Mouse (Mus musculus): ENCODE measurements around the gene Znrf4. TPM values are rescaled to one million over a fixed set of nuclear protein-coding genes. Genes with fewer than 3 reads are reported as not detected.

Znrf4 gene
- polyA plus RNA-seq, 1 experiment from 2014 or later = not detected

- peaks cover 68% of the 10 kb centered on the region for H3K27me3 ChIP-seq (replicated peaks)
- no peaks in the 10 kb centered on the region for H3K9me3 ChIP-seq (replicated peaks)
- no peak for ATAC-seq
- no peaks in the 10 kb centered on the region for H3K36me3 ChIP-seq
- peaks cover 6% of the 10 kb centered on the region; the same call in 1 of the 2 replicates for H3K4me1 ChIP-seq
- no peak overlapping the region for H3K27ac ChIP-seq
- no peak overlapping the region for H3K4me3 ChIP-seq
- no peak overlapping the region for H3K4me2 ChIP-seq
- no peak overlapping the region for H3K9ac ChIP-seq
- WGBS (ENCODE audit: insufficient replicate concordance) = 12% methylated on average over 13 of the region's 13 CpGs
Observed at GRCm38 (mm10) chr17:56515690-56516410, 3.6 kb upstream of the Znrf4 start.

DNA sequence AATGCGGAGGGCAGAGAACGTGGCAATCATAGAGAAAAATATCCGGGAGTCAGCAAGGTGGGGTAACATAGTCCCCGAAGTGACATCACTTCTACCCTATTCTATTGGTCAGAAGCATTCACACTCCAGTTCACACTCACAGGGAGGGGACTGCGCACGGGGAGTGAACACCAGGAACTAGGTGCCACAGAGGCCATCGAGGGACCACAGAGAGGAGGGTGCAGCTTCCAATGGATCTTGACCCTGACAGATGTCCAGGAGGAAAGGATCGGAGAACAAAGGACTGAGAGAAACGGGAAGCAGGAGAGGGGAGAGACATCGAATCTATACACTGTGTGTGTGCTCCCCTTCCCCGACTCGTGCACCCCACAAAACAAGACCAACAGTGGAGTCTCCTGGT lies 2.7 kb upstream of the Znrf4 start:
- Histone ChIP-seq H3K9ac (no peak overlapping the region), H3K4me3 (no peak overlapping the region), H3K36me3 (no peaks in the 10 kb centered on the region), H3K4me2 (no peak overlapping the region), H3K4me1 (peaks cover 11% of the 10 kb centered on the region; the same call in 1 of the 2 replicates), H3K27me3 (replicated peaks) (peaks cover 75% of the 10 kb centered on the region), H3K9me3 (replicated peaks) (no peaks in the 10 kb centered on the region), H3K27ac (no peak overlapping the region)
- ATAC-seq = no peak
- 44% methylated on average over 12 of the region's 12 CpGs for WGBS (ENCODE audit: insufficient replicate concordance)

- Histone ChIP-seq H3K4me2 (no peak overlapping the region), H3K4me3 (no peak overlapping the region), H3K9ac (no peak overlapping the region), H3K36me3 (no peaks in the 10 kb centered on the region), H3K27ac (no peak overlapping the region), H3K4me1 (peaks cover 11% of the 10 kb centered on the region; the same call in 1 of the 2 replicates), H3K9me3 (replicated peaks) (no peaks in the 10 kb centered on the region), H3K27me3 (replicated peaks) (peaks cover 81% of the 10 kb centered on the region)
- no peak for ATAC-seq
Observed at GRCm38 (mm10) chr17:56514330-56514729, 2.1 kb upstream of the Znrf4 start.

GRCm38 (mm10) chr17:56511707-56512090 lies 532 bp downstream of the Znrf4 start:
- peak overlapping the region; percentile 36; the same call in 1 of the 2 replicates for H3K4me2 ChIP-seq
- no peaks in the 10 kb centered on the region for H3K9me3 ChIP-seq (replicated peaks)
- peaks cover 94% of the 10 kb centered on the region for H3K27me3 ChIP-seq (replicated peaks)
- H3K4me3 ChIP-seq = no peak overlapping the region
- no peak for ATAC-seq
- H3K27ac ChIP-seq = no peak overlapping the region
- no peaks in the 10 kb centered on the region for H3K36me3 ChIP-seq
- 20% methylated on average over 29 of the region's 29 CpGs for WGBS (ENCODE audit: insufficient replicate concordance)
- H3K4me1 ChIP-seq = peaks cover 21% of the 10 kb centered on the region
- H3K9ac ChIP-seq = no peak overlapping the region

GRCm38 (mm10) chr17:56510970-56511706 lies 1.1 kb downstream of the Znrf4 start:
- no peak for ATAC-seq
- Histone ChIP-seq H3K9ac (no peak overlapping the region), H3K4me3 (no peak overlapping the region), H3K27ac (no peak overlapping the region), H3K4me1 (peaks cover 22% of the 10 kb centered on the region), H3K27me3 (replicated peaks) (peaks cover 93% of the 10 kb centered on the region), H3K4me2 (peak overlapping the region; percentile 36), H3K9me3 (replicated peaks) (no peaks in the 10 kb centered on the region), H3K36me3 (no peaks in the 10 kb centered on the region)
- 7% methylated on average over 60 of the region's 60 CpGs for WGBS (ENCODE audit: insufficient replicate concordance)

DNA sequence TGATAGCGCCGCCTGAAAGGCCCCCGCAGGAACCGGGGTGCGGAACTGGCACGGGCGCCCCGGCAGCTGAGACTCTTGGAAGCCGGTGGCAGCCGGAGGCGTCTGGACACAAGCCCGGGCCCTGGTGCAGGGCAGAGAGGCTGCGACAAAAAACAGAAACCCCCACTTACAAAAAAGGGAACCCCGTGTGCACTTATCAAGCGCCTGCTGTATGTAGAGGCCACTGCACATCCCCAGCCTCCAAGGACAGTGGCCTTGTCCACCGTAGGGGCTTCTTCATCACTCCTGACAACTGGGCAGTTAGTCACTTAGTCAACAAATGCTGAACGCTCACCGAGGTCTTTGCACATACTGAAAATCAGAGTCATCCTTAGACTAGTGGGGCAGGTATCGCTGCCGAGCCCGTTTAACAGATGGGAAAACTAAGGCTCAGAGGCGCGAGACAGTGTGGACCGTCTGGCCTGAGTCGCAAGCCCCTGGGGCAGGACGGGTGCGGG lies 1.7 kb downstream of the Znrf4 start:
- peaks cover 87% of the 10 kb centered on the region for H3K27me3 ChIP-seq (replicated peaks)

GRCm38 (mm10) chr17:56509707-56510472 lies 2.3 kb downstream of the Znrf4 start:
- Histone ChIP-seq H3K9ac (no peak overlapping the region), H3K36me3 (no peaks in the 10 kb centered on the region), H3K27ac (no peak overlapping the region), H3K27me3 (replicated peaks) (peaks cover 80% of the 10 kb centered on the region), H3K4me2 (peak overlapping the region; percentile 24; the same call in 1 of the 2 replicates), H3K4me3 (no peak overlapping the region), H3K9me3 (replicated peaks) (no peaks in the 10 kb centered on the region), H3K4me1 (peaks cover 22% of the 10 kb centered on the region)
- WGBS (ENCODE audit: insufficient replicate concordance) = 12% methylated on average over 31 of the region's 37 CpGs
- no peak for ATAC-seq

More for the DNA sequence above, 1.7 kb downstream of the Znrf4 start:
- Histone ChIP-seq H3K9me3 (replicated peaks) (no peaks in the 10 kb centered on the region), H3K4me3 (no peak overlapping the region), H3K36me3 (no peaks in the 10 kb centered on the region), H3K27ac (no peak overlapping the region), H3K4me2 (peak overlapping the region; percentile 24; the same call in 1 of the 2 replicates), H3K9ac (no peak overlapping the region), H3K4me1 (peaks cover 22% of the 10 kb centered on the region)
- 22% methylated on average over 27 of the region's 27 CpGs for WGBS (ENCODE audit: insufficient replicate concordance)
- ATAC-seq = no peak

DNA sequence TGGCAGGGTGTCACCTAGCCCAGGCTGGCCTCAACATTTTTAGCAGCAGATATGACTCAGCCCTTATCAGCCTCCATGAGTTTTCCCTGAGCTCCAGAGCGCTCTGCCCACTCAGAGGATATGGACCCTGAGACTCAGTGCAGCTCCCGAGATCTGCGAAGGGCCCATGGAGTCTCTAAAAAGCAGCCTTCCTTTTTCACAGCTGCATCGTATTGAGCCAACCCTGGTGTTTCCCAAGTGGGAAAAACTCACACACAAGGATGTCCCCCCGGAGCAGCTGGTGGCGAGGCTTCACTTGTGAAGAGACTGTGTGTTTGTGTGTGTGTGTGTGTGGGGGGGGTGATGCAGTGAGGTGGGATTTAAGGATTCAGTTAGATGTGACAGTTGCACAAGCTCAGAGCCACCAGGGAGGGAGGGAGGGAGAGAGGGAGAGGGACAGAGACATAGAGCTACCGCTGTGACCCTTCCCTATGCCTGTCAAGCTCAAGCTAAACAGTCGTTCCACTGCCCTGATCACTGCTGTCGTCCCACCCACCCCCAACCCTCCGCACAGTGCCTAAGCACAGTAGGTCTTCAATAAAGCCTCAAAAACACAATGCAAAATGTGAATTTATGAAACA lies 3.1 kb downstream of the Znrf4 start:
- H3K4me3 ChIP-seq = no peak overlapping the region
- no peaks in the 10 kb centered on the region for H3K9me3 ChIP-seq (replicated peaks)
- ATAC-seq = no peak
- H3K36me3 ChIP-seq = no peaks in the 10 kb centered on the region
- H3K9ac ChIP-seq = no peak overlapping the region
- 43% methylated on average over 10 of the region's 10 CpGs for WGBS (ENCODE audit: insufficient replicate concordance)
- H3K4me1 ChIP-seq = peaks cover 22% of the 10 kb centered on the region
- H3K27me3 ChIP-seq (replicated peaks) = peaks cover 73% of the 10 kb centered on the region
- 0 out of 2 replicates have a peak overlapping the region, but pooled peaks have one; percentile 24 for H3K4me2 ChIP-seq
- H3K27ac ChIP-seq = no peak overlapping the region

DNA sequence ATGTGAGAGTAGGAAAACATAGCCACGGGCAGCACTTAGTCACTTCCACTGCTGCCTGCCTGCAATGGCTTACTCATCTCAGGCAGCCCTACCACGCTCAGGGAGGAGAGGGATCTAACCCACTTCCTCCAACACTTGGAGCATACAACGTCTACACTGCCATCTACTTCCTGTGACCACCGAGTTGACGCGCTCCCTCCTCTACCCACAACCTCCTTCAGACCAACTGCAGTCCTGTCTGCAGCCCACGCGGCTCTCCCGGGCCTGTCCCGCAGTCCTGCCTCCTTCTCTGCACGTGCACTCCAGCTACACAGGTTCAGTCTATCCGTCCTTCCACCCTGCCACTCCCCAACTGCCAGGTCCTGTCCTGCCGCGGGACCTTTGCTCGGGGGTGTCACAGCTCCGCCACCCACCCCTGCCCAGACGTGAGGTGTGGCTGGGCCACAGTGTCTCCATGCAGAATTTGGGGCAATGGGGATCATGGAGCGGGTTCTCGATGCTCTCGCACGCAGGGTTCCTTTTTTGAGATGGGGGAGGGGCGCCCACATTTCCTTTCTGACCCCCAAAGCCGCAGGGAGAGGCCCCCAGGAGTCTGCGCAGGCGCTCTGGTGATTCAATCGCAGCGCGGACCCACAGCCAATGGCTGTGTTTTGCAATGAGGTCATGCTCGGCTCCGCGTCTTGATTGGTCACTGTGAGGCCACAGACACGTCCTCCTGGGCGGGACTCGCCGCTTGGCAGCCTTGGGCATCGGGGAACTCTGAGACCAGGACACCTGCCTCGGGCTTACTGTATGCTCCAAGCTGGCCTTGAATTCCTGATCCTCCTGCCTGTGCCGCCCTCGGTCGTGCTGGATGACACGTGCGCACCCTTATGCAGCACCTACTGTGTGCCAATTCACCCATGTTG lies 4.8 kb downstream of the Znrf4 start:
- Histone ChIP-seq H3K36me3 (no peaks in the 10 kb centered on the region), H3K4me3 (peak overlapping the region; percentile 58), H3K27me3 (replicated peaks) (peaks cover 59% of the 10 kb centered on the region), H3K4me2 (peak overlapping the region; percentile 80), H3K9ac (peak overlapping the region; percentile 62), H3K27ac (peak overlapping the region; percentile 63), H3K9me3 (replicated peaks) (no peaks in the 10 kb centered on the region), H3K4me1 (peaks cover 22% of the 10 kb centered on the region)
- ATAC-seq = peak; percentile 89
- WGBS (ENCODE audit: insufficient replicate concordance) = 1% methylated on average over 42 of the region's 42 CpGs

DNA sequence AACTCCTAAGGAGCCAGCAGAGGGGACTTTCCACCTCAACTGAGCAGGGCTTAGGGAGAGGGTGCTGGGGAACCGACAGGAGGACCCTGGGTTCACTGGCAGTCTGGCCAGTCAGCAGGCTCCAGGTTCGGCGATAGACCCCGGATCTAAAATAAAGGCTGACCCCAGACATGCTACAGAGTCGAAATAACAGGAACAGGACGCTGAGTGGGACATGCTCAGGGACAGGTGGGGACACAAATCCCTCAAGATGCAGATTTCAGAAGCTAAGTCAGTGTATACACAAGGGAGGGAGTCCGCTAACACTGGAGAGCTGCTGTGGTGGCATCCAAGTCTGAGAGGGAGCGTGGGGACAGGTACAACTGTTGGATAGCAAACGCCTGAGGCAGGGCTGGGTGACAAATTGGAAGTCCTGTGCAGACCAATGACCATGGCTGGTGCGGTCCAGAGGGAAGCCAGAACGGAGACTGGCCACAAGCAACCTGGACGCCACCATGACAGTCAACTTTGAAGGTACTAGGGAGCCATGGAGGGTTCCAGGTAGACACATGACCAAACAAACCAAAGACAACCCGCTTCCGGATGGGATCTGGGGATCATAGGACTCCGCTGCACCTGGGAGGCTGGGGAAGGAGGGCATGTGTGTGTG lies 5.7 kb downstream of the Znrf4 start:
- no peak; the same call in 1 of the 2 replicates for ATAC-seq
- Histone ChIP-seq H3K4me3 (peak overlapping the region; percentile 58), H3K36me3 (no peaks in the 10 kb centered on the region), H3K27ac (0 out of 2 replicates have a peak overlapping the region, but pooled peaks have one; percentile 63), H3K4me1 (peaks cover 21% of the 10 kb centered on the region), H3K9ac (peak overlapping the region; percentile 62; the same call in 1 of the 2 replicates), H3K9me3 (replicated peaks) (no peaks in the 10 kb centered on the region), H3K4me2 (peak overlapping the region; percentile 80), H3K27me3 (replicated peaks) (peaks cover 52% of the 10 kb centered on the region)
- 57% methylated on average over 15 of the region's 15 CpGs for WGBS (ENCODE audit: insufficient replicate concordance)

All from liver, embryonic 12.5 days (tissue).